Mouse (Mus musculus) forebrain, embryonic 14.5 days (tissue): ENCODE data around the gene Lbp. TPM values are rescaled to one million over a fixed set of nuclear protein-coding genes. Genes with fewer than 3 reads are reported as not detected.

Experiments
- ATAC-seq: fragments of 200-750 bp; cut with Nextera tagmentation; 2 replicates; pipeline ENCODE4 v1.8.0; 2017; ENCODE audit warnings: mild to moderate bottlenecking, moderate library complexity
- DNase-seq: peaks from one replicate; pipeline ENCODE4 v3.0.0-alpha.2; 2015; ENCODE audit warnings: low spot score
- H3K27ac ChIP-seq: fragments of 300-500 bp; sonication (generic); 2 replicates; pipeline ENCODE4 v1.5.1; 2014; ENCODE audit warnings: low read depth, mild to moderate bottlenecking, control low read depth, low read length, moderate library complexity
- H3K27me3 ChIP-seq: fragments of 300-500 bp; sonication (generic); replicated peaks from 2 replicates; pipeline ENCODE4 v1.6.1; 2014; ENCODE audit warnings: low read length, control low read depth, mixed read lengths; ENCODE audit not compliant: control insufficient read depth, insufficient read depth
- H3K36me3 ChIP-seq: fragments of 300-500 bp; sonication (generic); 2 replicates; pipeline ENCODE4 v1.6.1; 2014; ENCODE audit warnings: low read length, control low read depth; ENCODE audit not compliant: control insufficient read depth, insufficient read depth
- H3K4me1 ChIP-seq: fragments of 300-500 bp; sonication (generic); 2 replicates; pipeline ENCODE4 v1.6.1; 2014; ENCODE audit warnings: antibody characterized with exemption, low read length, control low read depth; ENCODE audit not compliant: control insufficient read depth, insufficient read depth
- H3K4me2 ChIP-seq: fragments of 300-500 bp; sonication (generic); 2 replicates; pipeline ENCODE4 v1.6.1; 2014; ENCODE audit warnings: mild to moderate bottlenecking, control low read depth, low read length
- H3K4me3 ChIP-seq: fragments of 300-500 bp; sonication (generic); 2 replicates; pipeline ENCODE4 v1.5.1; 2014; ENCODE audit warnings: low read depth, low read length, control low read depth
- H3K9ac ChIP-seq: fragments of 300-500 bp; sonication (generic); 2 replicates; pipeline ENCODE4 v1.6.1; 2014; ENCODE audit warnings: mild to moderate bottlenecking, low read length, control low read depth, moderate library complexity
- H3K9me3 ChIP-seq: fragments of 300-500 bp; sonication (generic); replicated peaks from 2 replicates; pipeline ENCODE4 v1.6.1; 2016; ENCODE audit warnings: low read length, control low read depth, mixed read lengths; ENCODE audit not compliant: control insufficient read depth
- WGBS: fragments of 180-500 bp; shearing (Covaris S2); extraction: QIAGEN DNeasy Blood & Tissue Kit; methylation state at CpG from one replicate; pipeline ENCODE4 v1.1.7; 2014; 5-methylcytosine and 5-hydroxymethylcytosine counted together
- polyA plus RNA-seq: library from polyadenylated mRNA; unstranded; fragments of >200 nt; fragmentation: Nextera tagmentation; extraction: Ambion mirVana; gene quantifications from 2 replicates; pipeline ENCODE4 v1.2.1, GENCODE M21; 2014

The Lbp gene
- polyA plus RNA-seq, 1 experiment from 2014 or later: 2.6 TPM

DNA sequence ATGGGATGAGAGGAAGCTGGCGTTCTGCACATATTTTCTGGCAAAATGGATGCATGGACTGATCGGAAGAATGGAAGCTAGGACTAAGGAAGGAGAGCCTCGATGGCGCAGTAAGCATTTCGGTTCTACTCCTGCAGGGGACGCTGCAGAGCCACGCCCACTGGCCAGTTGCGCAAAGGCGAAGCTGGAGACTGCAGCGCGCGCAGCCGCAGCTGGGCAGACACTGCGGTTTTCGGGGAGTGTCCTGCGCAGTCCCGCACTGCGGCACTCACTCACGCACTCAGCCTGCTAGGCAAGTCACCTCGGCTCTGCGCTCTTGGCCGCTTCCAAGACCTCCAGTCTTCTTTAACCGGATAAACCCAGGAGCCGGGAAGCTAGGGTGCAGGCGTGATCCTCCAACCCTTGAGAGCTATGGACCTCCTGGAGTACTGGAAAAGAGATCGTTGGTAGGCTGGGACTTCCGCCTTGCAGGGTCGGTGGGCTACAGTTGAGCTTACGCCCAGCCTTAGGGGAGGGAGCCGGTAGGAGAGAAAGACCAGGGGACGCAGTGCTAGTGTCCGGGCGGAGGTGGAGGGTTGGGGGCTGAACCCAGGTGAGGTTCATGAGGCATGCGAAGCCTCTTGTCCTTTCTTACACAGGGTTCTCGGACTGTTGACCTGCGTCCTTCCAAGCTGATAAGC lies 69.3 kb downstream of the Lbp start, which contains the start of gene Snhg11:
Gene Snhg11, plus strand, starts transcription at position 196 of the 680 bp plus-strand sequence.
- Histone ChIP-seq H3K9ac (peak within 1 kb of the TSS; percentile 3), H3K4me1 (no peaks in the 10 kb centered on the region), H3K36me3 (no peaks in the 10 kb centered on the region), H3K27me3 (peaks cover 7% of the 10 kb centered on the region; the same call in 1 of the 2 replicates), H3K4me3 (peak within 1 kb of the TSS; percentile 32), H3K9me3 (no peaks in the 10 kb centered on the region), H3K4me2 (peak within 1 kb of the TSS; percentile 46), H3K27ac (peak within 1 kb of the TSS; percentile 60)
- ATAC-seq: peak; percentile 79
- peak; percentile 77 for DNase-seq
- 1% methylated on average over 36 of the region's 36 CpGs for WGBS

DNA sequence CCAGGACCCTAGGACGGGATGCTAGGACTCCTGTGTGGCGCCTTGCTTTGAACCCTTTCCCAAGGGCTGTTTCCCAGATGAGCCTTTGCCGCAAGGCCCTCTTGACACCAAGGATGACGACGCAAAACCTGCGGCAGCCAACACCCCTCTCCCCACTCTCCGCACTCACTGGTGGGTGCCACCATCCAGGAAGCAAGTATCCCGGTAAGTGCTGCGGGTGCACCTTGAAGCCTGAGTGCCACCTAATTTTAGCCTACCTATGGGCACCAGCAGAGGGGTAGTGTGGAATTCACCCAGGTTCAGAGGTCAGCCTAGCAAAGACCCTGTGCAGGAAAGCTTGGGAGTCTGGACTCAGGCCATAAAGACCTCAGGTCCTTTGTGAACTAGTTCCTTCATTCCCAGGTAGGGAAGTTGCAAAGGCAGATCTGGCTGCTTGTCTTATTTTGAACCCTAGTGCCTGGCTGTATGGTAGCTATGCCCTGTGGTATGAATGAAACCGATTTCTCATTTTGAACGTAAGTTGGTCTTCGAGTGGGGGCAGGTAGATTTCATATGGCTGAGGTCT lies 69.9 kb downstream of the Lbp start:
- 0 out of 2 replicates have a peak, but pooled peaks have one; percentile 2 for ATAC-seq
- no peaks in the 10 kb centered on the region for H3K9me3 ChIP-seq

DNA sequence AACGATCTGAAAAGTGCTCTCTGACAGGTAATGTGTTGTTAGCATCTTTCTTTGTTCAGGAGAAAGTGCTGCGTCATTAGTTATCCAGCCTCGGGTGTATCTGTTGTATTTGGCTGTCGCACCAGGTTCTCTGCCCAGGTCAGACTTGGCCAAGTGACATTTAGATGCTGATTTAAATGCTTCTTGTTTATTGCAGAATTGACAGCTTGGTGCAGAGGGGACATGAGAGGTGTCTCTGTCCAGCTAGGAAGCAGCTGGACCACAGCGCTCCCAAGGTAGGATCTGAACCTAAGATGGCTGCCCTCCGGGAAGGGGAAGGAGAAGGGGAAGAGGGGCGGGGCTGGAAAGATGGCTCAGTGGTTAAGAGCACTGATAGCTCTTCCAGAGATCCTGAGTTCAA lies 70.5 kb downstream of the Lbp start:
- peak overlapping the region; percentile 32; the same call in 1 of the 2 replicates for H3K4me3 ChIP-seq
- no peak for DNase-seq
- H3K4me2 ChIP-seq: peak overlapping the region; percentile 46; the same call in 1 of the 2 replicates
- no peaks in the 10 kb centered on the region for H3K4me1 ChIP-seq
- no peak overlapping the region for H3K9ac ChIP-seq
- no peak overlapping the region for H3K27ac ChIP-seq
- 67% methylated on average over 7 of the region's 7 CpGs for WGBS
- no peak for ATAC-seq
- peaks cover 7% of the 10 kb centered on the region; the same call in 1 of the 2 replicates for H3K27me3 ChIP-seq
- no peaks in the 10 kb centered on the region for H3K9me3 ChIP-seq
- H3K36me3 ChIP-seq: no peaks in the 10 kb centered on the region

More for the DNA sequence above, 69.9 kb downstream of the Lbp start:
- H3K4me3 ChIP-seq: peak overlapping the region; percentile 32
- H3K27ac ChIP-seq: 0 out of 2 replicates have a peak overlapping the region, but pooled peaks have one; percentile 60
- no peaks in the 10 kb centered on the region for H3K36me3 ChIP-seq
- H3K4me2 ChIP-seq: peak overlapping the region; percentile 46
- no peak for DNase-seq
- peaks cover 7% of the 10 kb centered on the region; the same call in 1 of the 2 replicates for H3K27me3 ChIP-seq
- H3K4me1 ChIP-seq: no peaks in the 10 kb centered on the region
- peak overlapping the region; percentile 3 for H3K9ac ChIP-seq
- 27% methylated on average over 12 of the region's 12 CpGs for WGBS

DNA sequence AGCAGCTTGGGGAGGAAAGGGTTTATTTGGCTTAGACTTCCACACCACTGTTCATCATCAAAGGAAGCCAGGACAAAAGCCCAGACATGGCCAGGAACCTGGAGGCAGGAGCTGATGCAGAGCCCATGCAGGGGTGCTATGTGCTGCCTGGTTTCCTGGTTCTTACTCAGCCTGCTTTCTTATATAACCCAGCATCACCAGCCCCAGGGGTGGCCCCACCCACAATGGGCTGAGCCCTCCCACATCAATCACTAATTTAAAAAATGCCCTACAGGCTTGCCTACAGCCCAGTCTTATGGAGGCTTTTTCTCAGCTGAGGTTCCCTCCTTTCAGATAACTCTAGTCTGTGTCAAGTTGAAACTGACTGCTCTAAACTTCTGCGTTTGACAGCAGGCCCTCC lies 71.5 kb downstream of the Lbp start:
- Histone ChIP-seq H3K9ac (no peak overlapping the region), H3K4me3 (no peak overlapping the region), H3K4me1 (no peaks in the 10 kb centered on the region), H3K9me3 (no peaks in the 10 kb centered on the region), H3K36me3 (no peaks in the 10 kb centered on the region), H3K27me3 (peaks cover 7% of the 10 kb centered on the region; the same call in 1 of the 2 replicates), H3K4me2 (no peak overlapping the region), H3K27ac (no peak overlapping the region)
- ATAC-seq (no peak), DNase-seq (no peak)
- WGBS: 84% methylated on average over 1 of the region's 1 CpGs

DNA sequence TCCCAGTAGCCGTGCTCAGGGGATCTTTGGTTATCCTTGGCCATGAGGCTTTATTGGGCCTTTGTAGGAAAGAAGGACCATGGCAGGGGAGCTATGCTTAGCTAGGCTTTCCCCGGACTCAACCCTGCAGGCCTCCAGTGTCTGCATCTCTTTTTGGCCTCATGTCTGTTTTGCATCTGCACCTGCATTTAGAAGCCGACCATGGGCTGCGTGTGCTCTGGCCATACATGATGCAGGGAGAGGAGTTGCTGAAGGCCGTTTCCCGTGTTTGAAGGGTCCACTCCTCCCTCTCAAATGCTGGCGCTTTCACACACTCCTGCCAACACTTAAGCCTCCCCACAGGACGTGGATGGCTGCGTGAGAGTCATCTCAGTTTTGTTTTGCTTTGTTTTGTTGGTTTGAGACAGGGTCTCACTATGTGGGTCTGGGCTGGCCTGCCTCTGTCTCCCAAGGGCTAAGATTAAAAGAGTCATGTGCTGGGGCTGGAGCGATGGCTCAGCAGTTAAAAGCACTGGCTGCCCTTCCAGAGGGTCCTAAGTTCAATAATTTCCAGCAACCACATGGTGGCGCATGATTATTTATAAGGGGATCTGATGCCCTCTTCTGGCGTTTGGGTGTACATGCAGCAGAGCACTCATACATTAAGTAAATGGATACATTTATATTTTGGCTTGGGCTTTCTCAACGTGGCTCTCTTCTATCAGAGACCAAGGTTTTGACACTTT lies 73.2 kb downstream of the Lbp start:
- Histone ChIP-seq H3K4me3 (no peak overlapping the region), H3K9me3 (no peaks in the 10 kb centered on the region), H3K4me1 (no peaks in the 10 kb centered on the region), H3K27me3 (peaks cover 7% of the 10 kb centered on the region; the same call in 1 of the 2 replicates), H3K27ac (no peak overlapping the region), H3K36me3 (no peaks in the 10 kb centered on the region), H3K9ac (no peak overlapping the region), H3K4me2 (no peak overlapping the region)
- ATAC-seq: 0 out of 2 replicates have a peak, but pooled peaks have one; percentile 19
- 46% methylated on average over 13 of the region's 13 CpGs for WGBS
- DNase-seq: peak; percentile 95

Other genes with a start within 250 kb of the Lbp start
- 5.0 and 7.0 TPM in 2 replicates for gene Tgm2, start 160.1 kb upstream of the Lbp start, polyA plus RNA-seq
- 1.5 and 2.2 TPM in 2 replicates for gene D630003M21Rik, start 77.3 kb upstream of the Lbp start, polyA plus RNA-seq
- gene Bpi, start 48.4 kb upstream of the Lbp start, polyA plus RNA-seq: not detected in 2 replicates
- 30.3 and 55.7 TPM in 2 replicates for gene Snhg11, start 69.1 kb downstream of the Lbp start, polyA plus RNA-seq
- 22.8 and 25.7 TPM in 2 replicates for gene Ralgapb, start 103.4 kb downstream of the Lbp start, polyA plus RNA-seq
- not detected in 2 replicates for gene Adig, start 196.1 kb downstream of the Lbp start, polyA plus RNA-seq
- 0.44 and 0.48 TPM in 2 replicates for gene Arhgap40, start 206.3 kb downstream of the Lbp start, polyA plus RNA-seq